ENCODE assay signal across 21 mouse cellular contexts in the genomic region with DNA sequence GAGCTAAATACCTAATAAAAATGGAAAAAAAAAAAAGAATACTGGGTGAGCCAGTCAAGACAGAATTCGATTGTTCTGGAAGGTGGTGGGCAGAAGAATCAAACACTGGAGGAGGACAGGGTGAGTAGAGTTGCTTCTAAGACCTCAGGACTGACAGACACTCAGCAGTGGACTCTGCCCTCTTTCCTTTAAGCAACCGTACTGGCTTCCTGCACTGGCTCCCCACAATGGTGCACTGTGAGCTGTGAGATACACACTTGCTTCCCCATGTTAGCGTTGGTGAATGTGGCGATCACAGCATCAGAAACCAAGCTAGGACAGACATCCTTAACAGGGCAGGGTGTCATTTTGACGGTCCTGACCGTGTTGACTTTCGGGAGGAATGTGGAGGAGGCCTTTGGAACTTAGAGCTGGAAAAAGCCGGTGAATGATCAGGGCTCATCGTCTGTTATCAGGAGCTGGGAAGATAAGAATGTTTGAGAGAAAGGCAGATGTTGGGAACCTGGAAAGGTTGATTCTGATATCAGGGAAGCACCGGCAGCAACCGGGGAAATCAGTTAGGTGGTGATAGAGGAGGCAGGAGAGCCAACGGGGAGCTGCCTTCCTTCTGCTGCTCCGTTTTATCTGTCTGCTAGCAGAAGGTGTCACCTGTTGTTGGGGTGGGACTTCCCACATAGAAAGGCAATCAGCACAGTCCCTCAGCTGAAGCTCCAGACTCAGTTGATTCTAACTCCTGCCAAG.
"Had no signal": no experiment of that assay in that cellular context is flagged by ENCODE, and none has a peak within 500 bp of the region (broad histone marks: within the 10 kb centered on the region; RNA-seq: fewer than 3 reads in every experiment).

No protein-coding gene starts in this region.

- H3K4me3 ChIP-seq: kidney, embryonic 15.5 days; left cerebral cortex, adult 2 months; limb, embryonic 12.5 days; limb, embryonic 15.5 days; liver, embryonic 12.5 days; liver, embryonic 15.5 days; midbrain, embryonic 13.5 days; myocyte; neural tube, embryonic 13.5 days had no signal

- ATAC-seq: hindbrain, embryonic 16.5 days; liver, embryonic 12.5 days; midbrain, embryonic 13.5 days; midbrain, embryonic 16.5 days had no signal

- H3K9me3 ChIP-seq: kidney, embryonic 15.5 days; liver, embryonic 15.5 days; midbrain, embryonic 13.5 days; neural tube, embryonic 13.5 days had no signal

- H3K4me2 ChIP-seq: kidney, embryonic 15.5 days; limb, embryonic 12.5 days; limb, embryonic 15.5 days; liver, embryonic 12.5 days; liver, embryonic 15.5 days; midbrain, embryonic 13.5 days; neural tube, embryonic 13.5 days had no signal

- H3K4me1 ChIP-seq: liver, embryonic 15.5 days had no signal

- H3K36me3 ChIP-seq: kidney, embryonic 15.5 days; limb, embryonic 12.5 days; limb, embryonic 15.5 days; liver, embryonic 12.5 days; liver, embryonic 15.5 days; midbrain, embryonic 13.5 days; neural tube, embryonic 13.5 days had no signal

- H3K9ac ChIP-seq: kidney, embryonic 15.5 days; limb, embryonic 12.5 days; limb, embryonic 15.5 days; liver, embryonic 12.5 days; liver, embryonic 15.5 days; midbrain, embryonic 13.5 days; neural tube, embryonic 13.5 days had no signal

- DNase-seq: kidney, adult 11 months; kidney, adult 8-10 months; kidney, postnatal 10 days; kidney, postnatal 36 days; lung, adult 2 months; lung, postnatal 14 days; lung, postnatal 4 days; right cerebral cortex, postnatal 14 days; thymus, adult 18-20 months; thymus, postnatal 4 days had no signal

- H3K27me3 ChIP-seq: kidney, embryonic 15.5 days; liver, embryonic 12.5 days; liver, embryonic 15.5 days; neural tube, embryonic 13.5 days had no signal

- H3K27ac ChIP-seq: kidney, embryonic 15.5 days; left cerebral cortex, adult 2 months; limb, embryonic 12.5 days; limb, embryonic 15.5 days; liver, embryonic 12.5 days; liver, embryonic 15.5 days; midbrain, embryonic 13.5 days; neural tube, embryonic 13.5 days had no signal
